9 mouse cellular contexts compared by ENCODE assay signal in genomic region chr8:3355586-3355985, GRCm38 (mm10). TPM values are rescaled to one million over a fixed set of nuclear protein-coding genes. Genes with fewer than 3 reads are reported as not detected.
DNase-seq lines count a peak whose midpoint lies in the region; ATAC-seq and TF ChIP-seq lines count a peak whose summit lies in the region.
"Had no signal": no experiment of that assay in that cellular context is flagged by ENCODE, and none has a peak within 500 bp of the region (broad histone marks: within the 10 kb centered on the region; RNA-seq: fewer than 3 reads in every experiment).

No protein-coding gene starts in this region.

- peak; percentile 72 for DNase-seq in lung, postnatal 36 days
- peak; percentile 57 to 73 for DNase-seq in spleen, postnatal 4 days (ENCODE audit: low spot score in 2 of 2)
- no peak for DNase-seq in midbrain, embryonic 11.5 days (ENCODE audit: low spot score, missing footprints)
- DNase-seq in hindbrain, embryonic 11.5 days (ENCODE audit: low spot score): no peak
- DNase-seq in limb, embryonic 10.5 days (ENCODE audit: low spot score): no peak
- no peak for DNase-seq in embryo, embryonic 9.5 days (ENCODE audit: extremely low spot score)
- DNase-seq: heart, postnatal 10 days had no signal

- H3K9ac ChIP-seq in midbrain, embryonic 11.5 days (ENCODE audit: low read length): no peak overlapping the region
- H3K9ac ChIP-seq in hindbrain, embryonic 11.5 days (ENCODE audit: low read depth, low read length): no peak overlapping the region

- no peak for TF ChIP-seq POLR2A in bone marrow, adult 2 months (IDR thresholded peaks at IDR 0.05; ENCODE audit: borderline replicate concordance, control insufficient read depth, low read depth, low read length)

- peak overlapping the region; percentile 81 for H3K27ac ChIP-seq in bone marrow, adult 2 months (ENCODE audit: control insufficient read depth, insufficient read depth, low read depth, low read length, poor library complexity)
- no peak overlapping the region for H3K27ac ChIP-seq in midbrain, embryonic 11.5 days (ENCODE audit: low read depth, low read length)
- no peak overlapping the region for H3K27ac ChIP-seq in hindbrain, embryonic 11.5 days (ENCODE audit: low read depth, low read length)
- no peak overlapping the region for H3K27ac ChIP-seq in limb, embryonic 10.5 days

- H3K9me3 ChIP-seq in midbrain, embryonic 11.5 days (ENCODE audit: control insufficient read depth, low read length): no peaks in the 10 kb centered on the region
- H3K9me3 ChIP-seq in hindbrain, embryonic 11.5 days (ENCODE audit: control insufficient read depth, low read length): no peaks in the 10 kb centered on the region
- H3K9me3 ChIP-seq in limb, embryonic 10.5 days (replicated peaks): no peaks in the 10 kb centered on the region

- WGBS in bone marrow, adult 2 months: 4% methylated on average over 6 of the region's 6 CpGs
- WGBS in midbrain, embryonic 11.5 days: 90% methylated on average over 6 of the region's 6 CpGs
- 86% methylated on average over 6 of the region's 6 CpGs for WGBS in hindbrain, embryonic 11.5 days
- 85% methylated on average over 6 of the region's 6 CpGs for WGBS in limb, embryonic 10.5 days

- no peak overlapping the region for H3K4me2 ChIP-seq in midbrain, embryonic 11.5 days
- no peak overlapping the region for H3K4me2 ChIP-seq in hindbrain, embryonic 11.5 days (replicated peaks; ENCODE audit: low read depth, low read length)

- peak; percentile 85 for ATAC-seq in CD4-positive, CD25-positive, alpha-beta regulatory T cell, adult 4 months
- no peak for ATAC-seq in midbrain, embryonic 11.5 days (ENCODE audit: low FRiP score)
- ATAC-seq in hindbrain, embryonic 11.5 days (ENCODE audit: low FRiP score): no peak

- peak overlapping the region; percentile 89 for H3K4me3 ChIP-seq in bone marrow, adult 2 months (replicated peaks; ENCODE audit: control insufficient read depth, low read depth, low read length)
- H3K4me3 ChIP-seq in midbrain, embryonic 11.5 days (ENCODE audit: low read depth, low read length): no peak overlapping the region
- no peak overlapping the region for H3K4me3 ChIP-seq in hindbrain, embryonic 11.5 days (ENCODE audit: low read depth, low read length)
- H3K4me3 ChIP-seq in limb, embryonic 10.5 days: no peak overlapping the region

- H3K27me3 ChIP-seq in midbrain, embryonic 11.5 days (ENCODE audit: control insufficient read depth, insufficient read depth, low read length): no peaks in the 10 kb centered on the region
- no peaks in the 10 kb centered on the region for H3K27me3 ChIP-seq in hindbrain, embryonic 11.5 days (ENCODE audit: control insufficient read depth, insufficient read depth, low read length)
- H3K27me3 ChIP-seq in limb, embryonic 10.5 days (ENCODE audit: low read depth, poor library complexity, severe bottlenecking): no peaks in the 10 kb centered on the region

- H3K36me3 ChIP-seq in midbrain, embryonic 11.5 days (ENCODE audit: control insufficient read depth, insufficient read depth, low read length): no peaks in the 10 kb centered on the region
- H3K36me3 ChIP-seq in hindbrain, embryonic 11.5 days (ENCODE audit: control insufficient read depth, insufficient read depth, low read length): no peaks in the 10 kb centered on the region
- H3K36me3 ChIP-seq in limb, embryonic 10.5 days: no peaks in the 10 kb centered on the region

- TF ChIP-seq CTCF in bone marrow, adult 2 months (IDR thresholded peaks at IDR 0.05; ENCODE audit: control insufficient read depth, insufficient read depth, low read length): peak; percentile 41; the same call in 1 of the 2 replicates

- peaks cover 2% of the 10 kb centered on the region; the same call in 1 of the 2 replicates for H3K4me1 ChIP-seq in bone marrow, adult 2 months (ENCODE audit: control insufficient read depth, insufficient read depth, low read length)
- no peaks in the 10 kb centered on the region for H3K4me1 ChIP-seq in midbrain, embryonic 11.5 days (ENCODE audit: control insufficient read depth, insufficient read depth, low read length)
- no peaks in the 10 kb centered on the region for H3K4me1 ChIP-seq in hindbrain, embryonic 11.5 days (replicated peaks; ENCODE audit: control insufficient read depth, insufficient read depth, low read length)
- no peaks in the 10 kb centered on the region for H3K4me1 ChIP-seq in limb, embryonic 10.5 days

RNA-seq across cellular contexts. Expression of gene A430078G23Rik, which starts 2.4 kb away (rescaled TPM):
- 10 to 100 TPM; 38.2 to 52.0 TPM for polyA plus RNA-seq in CD4-positive, CD25-positive, alpha-beta regulatory T cell, adult 4 months (2017; shearing (Covaris generic))
- 14.8 and 30.1 TPM in 2 replicates for polyA plus RNA-seq in bone marrow, adult 2 months (2011; ENCODE audit: insufficient read depth, insufficient read length, low replicate concordance, missing spikeins)
- not detected in 2 replicates for polyA plus RNA-seq in midbrain, embryonic 11.5 days (2014; fragmentation: Nextera tagmentation; extraction: Ambion mirVana)
- polyA plus RNA-seq in hindbrain, embryonic 11.5 days (2014; fragmentation: Nextera tagmentation; extraction: Ambion mirVana): not detected in 2 replicates
- not detected in 2 replicates for polyA plus RNA-seq in limb, embryonic 10.5 days (2016; fragmentation: Nextera tagmentation; extraction: Ambion mirVana)

RNA-seq across cellular contexts. Expression of gene Arhgef18, which starts 37.2 kb away (rescaled TPM):
- polyA plus RNA-seq in CD4-positive, CD25-positive, alpha-beta regulatory T cell, adult 4 months (2017; shearing (Covaris generic)): 10 to 100 TPM; 27.6 to 35.8 TPM
- 15.2 and 34.7 TPM in 2 replicates for polyA plus RNA-seq in bone marrow, adult 2 months (2011; ENCODE audit: insufficient read depth, insufficient read length, low replicate concordance, missing spikeins)
- 9.7 and 10.1 TPM in 2 replicates for polyA plus RNA-seq in midbrain, embryonic 11.5 days (2014; fragmentation: Nextera tagmentation; extraction: Ambion mirVana)
- polyA plus RNA-seq in hindbrain, embryonic 11.5 days (2014; fragmentation: Nextera tagmentation; extraction: Ambion mirVana): 9.2 and 10.9 TPM in 2 replicates
- polyA plus RNA-seq in limb, embryonic 10.5 days (2016; fragmentation: Nextera tagmentation; extraction: Ambion mirVana): 8.0 and 9.5 TPM in 2 replicates

Comparison
In these comparisons a context has a peak if more than half of its experiments do, and no peak if none do; other contexts are left out.
1. DNase-seq: peak in lung, postnatal 36 days (single experiment) and spleen, postnatal 4 days (2 of 2); none in midbrain, embryonic 11.5 days (single experiment), hindbrain, embryonic 11.5 days (single experiment), limb, embryonic 10.5 days (single experiment) and embryo, embryonic 9.5 days (single experiment).
2. RNA of gene A430078G23Rik, which starts 2.4 kb away (polyA plus RNA-seq): 38.2 to 52.0 TPM in CD4-positive, CD25-positive, alpha-beta regulatory T cell, adult 4 months and 14.8 to 30.1 TPM in bone marrow, adult 2 months; not detected in midbrain, embryonic 11.5 days, not detected in hindbrain, embryonic 11.5 days and not detected in limb, embryonic 10.5 days; every median in the first group is over 10 times any median in the second.